Mouse (Mus musculus) midbrain, embryonic 15.5 days (tissue): Measurements from ENCODE around the gene Alpk1. TPM values are rescaled to one million over a fixed set of nuclear protein-coding genes. Genes with fewer than 3 reads are reported as not detected.

ENCODE experiments used
- ATAC-seq: fragments of 200-750 bp; cut with Nextera tagmentation; replicated peaks from 2 replicates; pipeline ENCODE4 v1.8.0; 2017; ENCODE audit warnings: moderate TSS enrichment
- H3K27ac ChIP-seq: fragments of 300-500 bp; sonication (generic); 2 replicates; pipeline ENCODE4 v1.5.1; 2015; ENCODE audit warnings: mild to moderate bottlenecking, inconsistent platforms
- H3K27me3 ChIP-seq: fragments of 300-500 bp; sonication (generic); replicated peaks from 2 replicates; pipeline ENCODE4 v1.6.1; 2015; ENCODE audit warnings: inconsistent platforms
- H3K36me3 ChIP-seq: fragments of 300-500 bp; sonication (generic); replicated peaks from 2 replicates; pipeline ENCODE4 v1.6.1; 2015; ENCODE audit warnings: inconsistent platforms
- H3K4me1 ChIP-seq: fragments of 300-500 bp; sonication (generic); 2 replicates; pipeline ENCODE4 v1.6.1; 2015; ENCODE audit warnings: inconsistent platforms
- H3K4me2 ChIP-seq: fragments of 300-500 bp; sonication (generic); 2 replicates; pipeline ENCODE4 v1.6.1; 2015; ENCODE audit warnings: inconsistent platforms, mild to moderate bottlenecking, moderate library complexity
- H3K4me3 ChIP-seq: fragments of 300-500 bp; sonication (generic); 2 replicates; pipeline ENCODE4 v1.5.1; 2015; ENCODE audit warnings: mild to moderate bottlenecking, inconsistent platforms
- H3K9ac ChIP-seq: fragments of 300-500 bp; sonication (generic); 2 replicates; pipeline ENCODE4 v1.6.1; 2015; ENCODE audit warnings: mild to moderate bottlenecking, inconsistent platforms
- H3K9me3 ChIP-seq: fragments of 300-500 bp; sonication (generic); 2 replicates; pipeline ENCODE4 v1.6.1; 2016; ENCODE audit warnings: inconsistent platforms
- WGBS: fragments of 180-500 bp; shearing (Covaris S2); methylation state at CpG from one replicate; pipeline ENCODE4 v1.1.7; 2015; ENCODE audit warnings: mixed read lengths; 5-methylcytosine and 5-hydroxymethylcytosine counted together
- polyA plus RNA-seq: library from polyadenylated mRNA; unstranded; fragments of >200 nt; fragmentation: Nextera tagmentation; extraction: Ambion mirVana; gene quantifications from 2 replicates; pipeline ENCODE4 v1.2.1, GENCODE M21; 2015

Alpk1 gene
- polyA plus RNA-seq, 1 experiment from 2014 or later, result 0.45 TPM

DNA sequence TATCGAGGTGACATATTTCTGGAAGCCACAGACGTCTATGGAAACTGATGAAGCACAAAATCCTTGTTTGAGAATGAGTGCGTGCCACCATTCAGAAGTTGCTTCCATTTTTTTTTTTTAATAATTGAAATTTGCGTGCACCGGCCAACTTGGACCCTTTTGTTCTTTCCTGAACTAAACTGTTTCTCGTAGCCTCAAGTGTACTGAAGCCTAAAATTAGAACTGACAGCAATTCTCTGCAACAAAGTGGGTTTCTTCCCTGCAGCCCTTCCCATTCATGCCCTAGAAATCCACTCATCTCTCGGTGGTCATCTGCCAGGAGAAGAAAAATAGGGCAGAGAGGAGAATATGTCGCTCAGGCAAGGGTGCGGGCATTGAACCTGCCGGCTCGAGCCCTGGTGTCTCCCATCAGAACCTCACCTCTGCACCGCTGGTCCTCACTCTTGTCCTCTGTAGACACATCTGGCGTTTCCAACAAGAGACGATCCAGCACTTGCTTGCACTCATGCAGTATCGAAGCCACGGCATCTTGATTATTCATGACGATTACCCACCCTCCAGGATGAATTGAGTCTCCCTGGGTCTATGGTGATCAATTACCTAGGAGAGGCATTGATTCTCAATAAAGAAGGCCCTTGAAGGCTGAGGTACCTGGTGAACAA is 51.3 kb downstream of the Alpk1 start:
- Histone ChIP-seq H3K27me3 (peaks cover 12% of the 10 kb centered on the region; the same call in 1 of the 2 replicates), H3K4me3 (no peak overlapping the region), H3K36me3 (no peaks in the 10 kb centered on the region), H3K4me1 (peaks cover 5% of the 10 kb centered on the region; the same call in 1 of the 2 replicates), H3K4me2 (no peak overlapping the region), H3K9ac (no peak overlapping the region), H3K27ac (no peak overlapping the region), H3K9me3 (no peaks in the 10 kb centered on the region)
- no peak for ATAC-seq
- WGBS, result 42% methylated on average over 17 of the region's 17 CpGs

DNA sequence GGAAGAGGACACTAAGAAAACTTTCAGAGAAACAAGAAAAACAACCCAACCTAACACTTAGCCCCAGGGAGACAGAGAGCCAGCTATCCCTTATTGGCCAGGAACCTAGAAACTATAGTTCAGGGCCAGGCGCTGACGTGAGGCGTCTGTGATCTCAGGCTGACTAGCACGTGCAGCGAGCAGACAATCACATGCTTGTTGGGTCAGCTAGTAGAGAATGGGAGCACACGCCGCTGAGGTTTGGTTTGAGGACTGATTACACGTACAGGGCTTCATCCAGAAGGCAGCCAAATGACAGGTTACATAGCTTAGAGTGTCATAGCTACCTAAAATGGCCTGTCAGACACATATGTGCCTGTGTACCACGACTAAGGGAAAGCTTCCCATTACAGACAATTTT is 52.3 kb downstream of the Alpk1 start:
- H3K4me3 ChIP-seq, result no peak overlapping the region
- peaks cover 5% of the 10 kb centered on the region; the same call in 1 of the 2 replicates for H3K4me1 ChIP-seq
- 66% methylated on average over 9 of the region's 9 CpGs for WGBS
- no peak for ATAC-seq
- peaks cover 12% of the 10 kb centered on the region; the same call in 1 of the 2 replicates for H3K27me3 ChIP-seq
- H3K27ac ChIP-seq, result no peak overlapping the region
- no peak overlapping the region for H3K9ac ChIP-seq
- no peaks in the 10 kb centered on the region for H3K9me3 ChIP-seq
- no peak overlapping the region for H3K4me2 ChIP-seq
- no peaks in the 10 kb centered on the region for H3K36me3 ChIP-seq

DNA sequence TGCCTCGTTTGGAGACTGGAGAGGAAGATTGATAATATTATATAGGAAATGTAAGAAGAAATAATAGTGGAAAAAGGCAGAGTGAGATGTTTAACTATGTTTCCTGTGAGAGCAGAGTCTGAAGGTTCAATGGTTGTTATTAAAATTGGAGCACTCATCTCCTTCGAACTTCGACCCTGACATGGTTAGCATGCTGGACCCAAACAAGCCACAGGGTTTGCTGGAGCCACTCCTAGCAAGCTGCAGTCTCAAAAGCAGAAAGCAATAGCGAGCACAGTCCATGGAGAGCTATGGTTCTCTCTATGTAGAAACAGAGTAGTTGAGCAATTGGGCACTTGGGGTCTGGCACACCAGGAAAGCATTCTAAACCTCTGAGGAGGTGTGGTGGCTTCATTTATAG is 59.4 kb downstream of the Alpk1 start:
- no peaks in the 10 kb centered on the region for H3K36me3 ChIP-seq
- H3K4me1 ChIP-seq, result peaks cover 3% of the 10 kb centered on the region; the same call in 1 of the 2 replicates
- WGBS, result 75% methylated on average over 4 of the region's 4 CpGs
- no peak for ATAC-seq
- no peak overlapping the region for H3K9ac ChIP-seq
- H3K27me3 ChIP-seq, result 0 out of 2 replicates have a peak, but pooled peaks cover 6% of the 10 kb centered on the region
- no peak overlapping the region for H3K4me3 ChIP-seq
- H3K4me2 ChIP-seq, result no peak overlapping the region
- H3K27ac ChIP-seq, result no peak overlapping the region
- H3K9me3 ChIP-seq, result no peaks in the 10 kb centered on the region

DNA sequence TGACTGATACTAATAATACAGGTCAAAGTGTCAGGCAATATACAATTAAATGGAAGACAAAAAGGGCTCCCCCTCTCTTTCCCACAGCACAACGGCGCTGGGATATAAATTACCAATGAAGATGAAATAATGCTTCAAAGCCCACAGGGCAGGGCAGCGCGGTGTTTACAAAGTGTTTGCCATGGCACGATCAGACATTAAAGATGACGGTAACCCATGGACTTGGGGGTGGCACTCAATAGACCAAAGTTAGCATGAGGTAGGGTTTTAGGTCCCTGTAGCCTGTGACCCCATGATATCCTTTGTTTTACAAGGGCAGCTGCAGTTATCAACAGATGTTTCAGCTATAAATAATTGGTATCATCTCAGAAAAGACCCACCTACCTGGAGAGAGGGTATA is 60.3 kb downstream of the Alpk1 start:
- 0 out of 2 replicates have a peak, but pooled peaks have one; percentile 43 for ATAC-seq
- no peaks in the 10 kb centered on the region for H3K36me3 ChIP-seq
- H3K27ac ChIP-seq, result no peak overlapping the region
- H3K27me3 ChIP-seq, result no peaks in the 10 kb centered on the region
- H3K4me2 ChIP-seq, result no peak overlapping the region
- H3K4me3 ChIP-seq, result no peak overlapping the region
- peaks cover 3% of the 10 kb centered on the region; the same call in 1 of the 2 replicates for H3K4me1 ChIP-seq
- 41% methylated on average over 6 of the region's 6 CpGs for WGBS
- no peaks in the 10 kb centered on the region for H3K9me3 ChIP-seq
- H3K9ac ChIP-seq, result no peak overlapping the region

DNA sequence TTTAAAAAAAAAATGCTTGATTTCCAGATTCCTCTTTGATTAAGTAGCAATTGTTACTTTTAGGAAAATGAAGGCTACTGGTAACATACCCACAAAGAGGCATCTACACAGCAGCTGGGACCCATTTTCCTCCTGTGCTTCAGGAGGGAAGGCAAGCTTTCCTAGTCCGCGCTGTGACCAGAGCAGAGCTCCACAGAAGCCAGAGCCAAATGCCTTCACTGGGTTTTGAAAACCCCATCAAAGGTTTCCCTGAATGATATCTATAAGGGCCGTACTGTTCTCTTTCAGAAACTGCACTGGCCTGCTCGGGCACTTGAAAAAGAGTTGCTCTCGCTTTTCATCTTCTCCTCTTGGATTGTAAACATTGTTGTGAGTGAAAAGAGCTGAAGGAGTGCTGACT is 60.7 kb downstream of the Alpk1 start:
- no peak overlapping the region for H3K9ac ChIP-seq
- H3K4me2 ChIP-seq, result no peak overlapping the region
- H3K9me3 ChIP-seq, result no peaks in the 10 kb centered on the region
- no peaks in the 10 kb centered on the region for H3K36me3 ChIP-seq
- WGBS, result 44% methylated on average over 5 of the region's 5 CpGs
- no peak for ATAC-seq
- no peak overlapping the region for H3K4me3 ChIP-seq
- no peak overlapping the region for H3K27ac ChIP-seq
- H3K27me3 ChIP-seq, result no peaks in the 10 kb centered on the region
- H3K4me1 ChIP-seq, result peaks cover 3% of the 10 kb centered on the region; the same call in 1 of the 2 replicates

DNA sequence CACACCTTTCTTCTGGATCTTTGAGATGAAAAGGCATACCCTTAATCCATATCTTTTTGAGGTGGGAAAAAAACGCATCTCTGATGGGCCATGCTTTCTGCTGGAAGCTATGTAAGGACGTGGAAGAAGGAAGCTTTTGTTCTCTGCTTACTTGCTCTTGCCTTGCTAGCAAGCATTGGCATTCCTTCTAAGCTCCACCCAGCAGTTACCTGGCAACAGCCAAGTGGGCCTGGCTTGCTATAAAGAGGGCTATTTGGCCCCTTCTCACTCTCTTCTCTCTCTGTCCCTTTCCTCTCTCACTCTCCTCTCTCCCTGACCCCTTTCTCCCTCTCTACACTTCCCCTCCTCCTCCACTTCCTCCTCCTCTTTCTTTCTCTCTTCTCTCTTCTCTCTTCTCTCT is 63.6 kb downstream of the Alpk1 start:
- WGBS, result 19% methylated on average over 2 of the region's 2 CpGs
- ATAC-seq, result no peak
- Histone ChIP-seq H3K4me2 (no peak overlapping the region), H3K9ac (no peak overlapping the region), H3K9me3 (no peaks in the 10 kb centered on the region), H3K27ac (no peak overlapping the region), H3K4me3 (no peak overlapping the region), H3K4me1 (peaks cover 9% of the 10 kb centered on the region), H3K36me3 (no peaks in the 10 kb centered on the region), H3K27me3 (0 out of 2 replicates have a peak, but pooled peaks cover 2% of the 10 kb centered on the region)

DNA sequence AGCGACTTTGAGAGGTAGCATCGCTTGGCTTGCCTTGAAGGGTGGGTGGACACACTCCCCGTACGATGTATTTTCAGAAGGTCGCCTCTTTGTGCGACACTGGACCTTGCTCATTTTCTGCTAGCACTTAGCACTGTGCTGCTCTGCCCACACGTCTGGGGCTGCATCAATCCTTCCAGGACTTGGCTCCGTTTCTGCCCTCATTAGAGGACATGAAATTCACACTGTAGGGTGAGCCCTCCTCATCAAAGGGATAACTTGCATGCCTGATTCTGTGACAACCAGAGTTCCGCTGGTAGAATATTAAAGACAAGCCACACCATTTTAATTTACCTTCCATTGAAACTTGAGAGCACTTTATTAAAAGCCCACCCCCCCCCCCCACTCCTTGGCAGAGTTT is 67.2 kb downstream of the Alpk1 start:
- 56% methylated on average over 9 of the region's 9 CpGs for WGBS
- Histone ChIP-seq H3K4me2 (no peak overlapping the region), H3K4me3 (no peak overlapping the region), H3K36me3 (no peaks in the 10 kb centered on the region), H3K27ac (no peak overlapping the region), H3K27me3 (0 out of 2 replicates have a peak, but pooled peaks cover 2% of the 10 kb centered on the region), H3K4me1 (peaks cover 9% of the 10 kb centered on the region), H3K9ac (no peak overlapping the region), H3K9me3 (no peaks in the 10 kb centered on the region)
- peak; percentile 67; the same call in 1 of the 2 replicates for ATAC-seq

DNA sequence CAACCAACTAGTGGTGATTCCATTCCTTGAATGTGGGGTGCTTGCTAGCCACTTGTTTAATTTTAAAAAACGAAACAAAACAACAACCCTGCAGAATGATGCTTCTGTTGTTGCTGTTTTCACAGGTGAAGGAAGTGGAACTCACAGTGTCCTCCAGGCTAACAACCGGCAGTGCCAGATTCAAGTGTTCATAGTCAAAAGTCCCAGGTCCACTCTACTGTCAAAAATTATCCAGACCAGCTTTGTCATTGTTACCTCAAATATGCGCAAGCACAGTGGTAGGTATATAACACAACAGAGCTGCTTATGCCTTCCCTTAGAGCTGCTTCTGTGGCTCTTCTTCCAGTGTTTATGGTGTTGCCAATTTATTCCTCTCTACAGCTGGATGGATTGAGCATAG is 68.8 kb downstream of the Alpk1 start:
- 0 out of 2 replicates have a peak, but pooled peaks cover 2% of the 10 kb centered on the region for H3K27me3 ChIP-seq
- no peaks in the 10 kb centered on the region for H3K9me3 ChIP-seq
- peaks cover 18% of the 10 kb centered on the region for H3K4me1 ChIP-seq
- no peak overlapping the region for H3K9ac ChIP-seq
- no peak for ATAC-seq
- no peak overlapping the region for H3K4me2 ChIP-seq
- H3K27ac ChIP-seq, result no peak overlapping the region
- no peaks in the 10 kb centered on the region for H3K36me3 ChIP-seq
- 91% methylated on average over 3 of the region's 3 CpGs for WGBS
- H3K4me3 ChIP-seq, result no peak overlapping the region

DNA sequence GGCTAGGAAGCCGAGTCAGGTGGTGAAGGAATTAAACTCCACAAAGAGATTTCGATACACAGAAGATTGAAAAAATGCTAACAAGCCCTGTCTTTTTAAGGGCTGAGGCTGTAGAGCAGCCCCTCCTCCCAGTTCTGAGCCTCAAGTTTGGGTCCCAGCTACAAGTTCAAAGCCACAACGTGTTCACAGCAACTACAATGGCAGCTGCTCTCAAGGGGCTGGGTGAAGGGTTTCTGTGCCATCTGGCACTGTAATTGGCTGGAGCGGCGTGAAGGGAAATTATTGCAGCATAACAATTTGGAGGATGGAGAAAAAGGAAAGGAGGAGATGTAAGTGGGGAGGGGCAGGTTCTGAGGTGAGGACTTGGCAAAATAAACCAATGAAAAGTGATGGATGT is 73.2 kb downstream of the Alpk1 start:
- peak overlapping the region; percentile 52; the same call in 1 of the 2 replicates for H3K4me2 ChIP-seq

DNA sequence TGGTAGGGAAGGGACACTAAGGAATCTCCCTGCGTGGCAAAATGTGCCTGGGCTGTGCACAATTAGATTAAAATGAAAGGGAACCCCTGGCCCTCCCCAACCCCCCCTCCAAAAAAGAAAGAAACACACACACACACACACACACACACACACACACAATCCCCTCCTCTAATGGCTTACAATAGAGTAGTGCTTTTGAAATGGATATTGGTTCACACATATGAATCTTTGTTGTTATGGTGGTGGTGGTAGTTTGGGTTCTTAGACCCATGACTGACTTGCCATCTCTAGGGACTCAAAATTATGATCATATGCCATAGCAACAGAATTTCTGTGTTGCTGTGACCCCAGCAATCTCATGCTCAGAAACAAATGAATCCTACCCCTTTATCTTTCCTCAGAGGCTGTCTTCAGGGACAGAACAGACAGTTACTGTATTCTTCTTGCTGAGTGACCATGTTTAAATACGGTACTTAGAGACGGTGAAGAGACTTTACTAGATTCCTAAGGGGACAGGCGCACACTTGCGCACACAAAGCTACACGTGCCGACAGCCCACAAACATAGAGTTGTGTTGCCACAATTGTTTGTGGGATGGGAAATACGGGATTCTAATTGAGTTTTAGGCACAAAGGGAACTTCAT is 73.8 kb downstream of the Alpk1 start:
- WGBS, result 36% methylated on average over 8 of the region's 8 CpGs
- peak overlapping the region; percentile 73 for H3K27ac ChIP-seq
- peak; percentile 51 for ATAC-seq

More for the DNA sequence above, 73.2 kb downstream of the Alpk1 start:
- Histone ChIP-seq H3K27me3 (no peaks in the 10 kb centered on the region), H3K9me3 (no peaks in the 10 kb centered on the region), H3K36me3 (no peaks in the 10 kb centered on the region), H3K27ac (no peak overlapping the region; the same call in 1 of the 2 replicates), H3K4me1 (peaks cover 24% of the 10 kb centered on the region), H3K4me3 (no peak overlapping the region), H3K9ac (no peak overlapping the region)
- WGBS, result 22% methylated on average over 5 of the region's 5 CpGs
- ATAC-seq, result peak; percentile 25; the same call in 1 of the 2 replicates

DNA sequence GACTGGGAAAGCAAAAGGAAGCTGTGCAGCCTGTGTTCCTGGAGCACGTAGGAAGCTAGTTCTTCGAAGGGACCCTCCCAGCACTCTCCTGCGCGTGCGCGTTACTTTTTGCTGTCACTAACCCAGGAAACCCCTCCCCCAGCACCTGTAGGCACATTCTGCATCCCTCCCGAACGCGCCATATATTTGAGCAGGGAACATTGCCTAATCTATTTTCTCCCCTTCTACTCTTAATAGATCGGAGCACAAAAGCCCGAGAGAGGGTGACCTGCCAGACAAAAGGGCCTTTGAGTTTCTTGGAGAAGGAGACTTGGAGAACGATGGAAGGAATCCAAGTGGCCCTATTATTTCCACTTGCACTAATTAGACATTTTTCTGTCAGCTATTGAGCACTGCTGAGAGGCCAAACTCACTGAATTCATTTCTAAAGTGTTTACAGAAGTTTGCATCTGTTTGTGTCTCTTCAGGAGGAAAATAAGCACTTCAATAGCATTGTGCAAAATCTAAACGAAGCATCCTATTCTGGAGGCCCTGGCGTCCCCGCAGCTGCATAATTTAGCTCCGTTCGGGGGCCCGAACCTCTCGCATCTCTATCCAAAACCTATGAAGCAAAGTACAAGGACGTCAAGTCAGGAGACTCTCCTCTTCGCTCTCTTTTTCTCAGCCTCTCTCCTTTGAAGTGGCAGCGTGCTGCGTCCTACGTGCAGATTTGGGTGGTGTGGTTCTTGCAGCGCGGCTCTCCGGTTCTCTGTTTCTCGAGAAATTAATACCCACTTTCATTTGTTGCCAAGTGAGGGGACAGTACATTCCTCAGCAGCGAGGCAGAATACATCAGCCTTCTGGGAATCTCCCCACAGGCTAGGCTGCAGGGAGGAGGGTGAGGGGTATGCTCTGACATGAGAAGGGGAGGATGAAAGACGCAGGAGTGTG is 74.5 kb downstream of the Alpk1 start:
- WGBS, result 2% methylated on average over 30 of the region's 30 CpGs
- peak overlapping the region; percentile 73 for H3K27ac ChIP-seq
- H3K4me2 ChIP-seq, result peak overlapping the region; percentile 52
- peak; percentile 85 for ATAC-seq
- H3K36me3 ChIP-seq, result no peaks in the 10 kb centered on the region
- H3K4me3 ChIP-seq, result peak overlapping the region; percentile 33
- peaks cover 24% of the 10 kb centered on the region for H3K4me1 ChIP-seq
- H3K27me3 ChIP-seq, result no peaks in the 10 kb centered on the region
- 0 out of 2 replicates have a peak overlapping the region, but pooled peaks have one; percentile 20 for H3K9ac ChIP-seq
- H3K9me3 ChIP-seq, result no peaks in the 10 kb centered on the region

More for the DNA sequence above, 73.8 kb downstream of the Alpk1 start:
- Histone ChIP-seq H3K4me1 (peaks cover 24% of the 10 kb centered on the region), H3K27me3 (no peaks in the 10 kb centered on the region), H3K36me3 (no peaks in the 10 kb centered on the region), H3K9ac (no peak overlapping the region), H3K9me3 (no peaks in the 10 kb centered on the region), H3K4me3 (peak overlapping the region; percentile 33; the same call in 1 of the 2 replicates), H3K4me2 (peak overlapping the region; percentile 52)

DNA sequence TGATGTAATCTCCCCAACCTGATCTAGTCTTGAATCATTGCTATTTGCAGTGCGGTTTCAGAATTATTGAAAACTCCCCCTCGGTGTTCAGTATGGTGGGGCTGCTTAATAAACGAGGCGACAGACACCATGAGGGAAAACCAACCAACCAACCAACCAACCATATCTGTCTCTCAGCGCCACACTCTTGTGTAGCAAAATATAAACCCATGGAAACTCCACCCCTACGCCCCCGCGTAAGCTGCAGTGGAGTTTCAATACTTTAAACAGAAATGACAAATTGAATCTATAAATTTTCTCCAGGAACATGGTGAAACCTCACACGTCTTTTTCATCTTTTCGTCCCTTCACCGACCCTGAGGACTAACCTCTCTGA is 75.2 kb downstream of the Alpk1 start:
- no peaks in the 10 kb centered on the region for H3K9me3 ChIP-seq
- H3K36me3 ChIP-seq, result no peaks in the 10 kb centered on the region
- H3K27me3 ChIP-seq, result no peaks in the 10 kb centered on the region
- peak overlapping the region; percentile 73 for H3K27ac ChIP-seq
- peak overlapping the region; percentile 33 for H3K4me3 ChIP-seq
- ATAC-seq, result peak; percentile 31
- H3K4me2 ChIP-seq, result peak overlapping the region; percentile 52
- H3K4me1 ChIP-seq, result peaks cover 24% of the 10 kb centered on the region
- WGBS, result 65% methylated on average over 11 of the region's 11 CpGs
- H3K9ac ChIP-seq, result no peak overlapping the region
